Mouse (Mus musculus): ENCODE data around the gene Ska2.

GRCm38 (mm10) chr11:87125562-87125961, 16.5 kb downstream of the Ska2 start:
- TF ChIP-seq CTCF (IDR thresholded peaks at IDR 0.05; ENCODE audit: low read depth, low read length) (no peak), TAL1 (conservative IDR thresholded peaks at IDR 0.05; ENCODE audit: low read depth, low read length) (no peak)
